In the genomic region with DNA sequence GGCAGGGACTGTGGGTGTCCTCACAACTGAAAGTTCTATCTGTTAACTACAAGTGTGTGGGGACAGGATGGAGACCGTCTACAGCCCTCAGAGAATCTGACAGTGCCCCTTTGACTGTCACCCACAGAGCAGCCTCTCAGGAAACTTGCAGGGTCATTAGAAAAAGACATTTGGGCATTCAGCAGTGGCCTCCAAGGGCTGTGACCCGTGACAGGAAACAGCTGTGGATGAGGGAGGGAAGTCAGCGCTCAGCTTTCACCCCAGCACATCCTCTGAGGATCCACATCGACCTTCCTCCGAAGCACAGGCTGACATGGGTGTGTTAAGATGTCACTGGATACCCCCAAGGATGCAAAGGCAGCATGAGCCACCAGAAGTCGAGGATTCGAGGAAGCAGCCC, we compare ENCODE assay signal across 8 mouse cellular contexts.
A peak's percentile ranks its signal among the peaks of the same experiment; 100 is the strongest.
DNase-seq lines count a peak whose midpoint lies in the region; ATAC-seq and TF ChIP-seq lines count a peak whose summit lies in the region.

No protein-coding gene starts in this region.

- no peak for DNase-seq in lung, postnatal 25 days (ENCODE audit: low spot score)
- DNase-seq in kidney, postnatal 0 days (ENCODE audit: low spot score): peak; percentile 84
- DNase-seq in right cerebral cortex, postnatal 36 days (ENCODE audit: low spot score in 2 of 2): no peak
- no peak for DNase-seq in cerebellum, postnatal 4 days (ENCODE audit: low spot score in 2 of 2)
- DNase-seq in layer of hippocampus, postnatal 25 days (ENCODE audit: extremely low spot score in 1 of 2, low spot score in 1 of 2): no peak

- H3K4me3 ChIP-seq in lung, embryonic 16.5 days (ENCODE audit: low read length): no peak overlapping the region
- H3K4me3 ChIP-seq in kidney, postnatal 0 days (replicated peaks; ENCODE audit: low read depth, low read length): no peak overlapping the region
- no peak overlapping the region for H3K4me3 ChIP-seq in stomach, embryonic 16.5 days (replicated peaks; ENCODE audit: low read length)

- peak; percentile 39 for ATAC-seq in lung, embryonic 16.5 days (ENCODE audit: low read depth)
- peak; percentile 87 for ATAC-seq in granulocyte monocyte progenitor cell, adult 5-6 weeks (replicated peaks; ENCODE audit: poor library complexity, severe bottlenecking)
- ATAC-seq in kidney, postnatal 0 days (replicated peaks; ENCODE audit: low FRiP score, low read depth): peak; percentile 62
- ATAC-seq in stomach, embryonic 16.5 days (ENCODE audit: insufficient read depth, low FRiP score): no peak

- no peak overlapping the region for H3K4me2 ChIP-seq in lung, embryonic 16.5 days (ENCODE audit: low read depth, low read length)
- H3K4me2 ChIP-seq in kidney, postnatal 0 days (ENCODE audit: low read length): no peak overlapping the region
- no peak overlapping the region for H3K4me2 ChIP-seq in stomach, embryonic 16.5 days (ENCODE audit: low read depth, low read length)

- TF ChIP-seq CTCF in kidney, postnatal 0 days (IDR thresholded peaks at IDR 0.05; ENCODE audit: low read depth): no peak

- H3K36me3 ChIP-seq in lung, embryonic 16.5 days (ENCODE audit: control insufficient read depth, insufficient read depth, low read length): no peaks in the 10 kb centered on the region
- no peaks in the 10 kb centered on the region for H3K36me3 ChIP-seq in kidney, postnatal 0 days (ENCODE audit: insufficient read depth, low read length)
- no peaks in the 10 kb centered on the region for H3K36me3 ChIP-seq in stomach, embryonic 16.5 days (ENCODE audit: control insufficient read depth, insufficient read depth, low read length)

- WGBS in lung, embryonic 16.5 days: 39% methylated on average over 7 of the region's 7 CpGs
- WGBS in kidney, postnatal 0 days: 9% methylated on average over 7 of the region's 7 CpGs
- WGBS in stomach, embryonic 16.5 days: 45% methylated on average over 7 of the region's 7 CpGs

- no peaks in the 10 kb centered on the region; the same call in 1 of the 2 replicates for H3K27me3 ChIP-seq in lung, embryonic 16.5 days (ENCODE audit: control insufficient read depth, insufficient read depth, low read depth, low read length)
- no peaks in the 10 kb centered on the region for H3K27me3 ChIP-seq in kidney, postnatal 0 days (ENCODE audit: insufficient read depth, low read length)
- H3K27me3 ChIP-seq in stomach, embryonic 16.5 days (ENCODE audit: control insufficient read depth, insufficient read depth, low read length): no peaks in the 10 kb centered on the region

- H3K4me1 ChIP-seq in lung, embryonic 16.5 days (replicated peaks; ENCODE audit: control insufficient read depth, insufficient read depth, low read length): peaks cover 13% of the 10 kb centered on the region
- peaks cover 17% of the 10 kb centered on the region; the same call in 1 of the 2 replicates for H3K4me1 ChIP-seq in kidney, postnatal 0 days (replicated peaks; ENCODE audit: insufficient read depth, low read length)
- peaks cover 22% of the 10 kb centered on the region for H3K4me1 ChIP-seq in stomach, embryonic 16.5 days (ENCODE audit: control insufficient read depth, insufficient read depth, low read length)

- H3K9ac ChIP-seq in lung, embryonic 16.5 days (ENCODE audit: low read length): no peak overlapping the region
- no peak overlapping the region for H3K9ac ChIP-seq in kidney, postnatal 0 days (ENCODE audit: low read depth, low read length)
- H3K9ac ChIP-seq in stomach, embryonic 16.5 days (ENCODE audit: low read length): no peak overlapping the region

- no peak overlapping the region for H3K27ac ChIP-seq in lung, embryonic 16.5 days (ENCODE audit: low read length)
- peak overlapping the region; percentile 47; the same call in 1 of the 2 replicates for H3K27ac ChIP-seq in kidney, postnatal 0 days
- H3K27ac ChIP-seq in stomach, embryonic 16.5 days (ENCODE audit: low read length): peak overlapping the region; percentile 26; the same call in 1 of the 2 replicates

- H3K9me3 ChIP-seq in lung, embryonic 16.5 days (ENCODE audit: control insufficient read depth, low read length): no peaks in the 10 kb centered on the region
- H3K9me3 ChIP-seq in kidney, postnatal 0 days (replicated peaks; ENCODE audit: low read length): no peaks in the 10 kb centered on the region
- H3K9me3 ChIP-seq in stomach, embryonic 16.5 days (replicated peaks; ENCODE audit: control insufficient read depth, low read length): peaks cover 3% of the 10 kb centered on the region; the same call in 1 of the 2 replicates
